Mouse (Mus musculus) lung, embryonic 14.5 days (tissue): Measurements from ENCODE around the gene Abcg8. TPM values are rescaled to one million over a fixed set of nuclear protein-coding genes. Genes with fewer than 3 reads are reported as not detected.

ENCODE experiments used
- ATAC-seq: fragments of 200-750 bp; cut with Nextera tagmentation; 2 replicates; pipeline ENCODE4 v1.8.0; 2017; ENCODE audit warnings: mild to moderate bottlenecking, moderate TSS enrichment, moderate library complexity; ENCODE audit not compliant: insufficient read depth
- DNase-seq: peaks from one replicate; pipeline ENCODE4 v3.0.0-alpha.2; 2015
- H3K27ac ChIP-seq: fragments of 300-500 bp; sonication (generic); 2 replicates; pipeline ENCODE4 v1.5.1; 2014; ENCODE audit warnings: low read depth, mild to moderate bottlenecking, moderate library complexity
- H3K27me3 ChIP-seq: fragments of 300-500 bp; sonication (generic); 2 replicates; pipeline ENCODE4 v1.6.1; 2014; ENCODE audit warnings: low read length, control low read depth; ENCODE audit not compliant: insufficient read depth
- H3K36me3 ChIP-seq: fragments of 300-500 bp; sonication (generic); 2 replicates; pipeline ENCODE4 v1.6.1; 2014; ENCODE audit warnings: control low read depth; ENCODE audit not compliant: insufficient read depth
- H3K4me1 ChIP-seq: fragments of 300-500 bp; sonication (generic); 2 replicates; pipeline ENCODE4 v1.6.1; 2014; ENCODE audit warnings: antibody characterized with exemption, control low read depth; ENCODE audit not compliant: insufficient read depth
- H3K4me2 ChIP-seq: fragments of 300-500 bp; sonication (generic); 2 replicates; pipeline ENCODE4 v1.6.1; 2014; ENCODE audit warnings: mild to moderate bottlenecking
- H3K4me3 ChIP-seq: fragments of 300-500 bp; sonication (generic); 2 replicates; pipeline ENCODE4 v1.5.1; 2014; ENCODE audit warnings: low read depth, low read length
- H3K9ac ChIP-seq: fragments of 300-500 bp; sonication (generic); 2 replicates; pipeline ENCODE4 v1.6.1; 2014
- H3K9me3 ChIP-seq: fragments of 300-500 bp; sonication (generic); 2 replicates; pipeline ENCODE4 v1.6.1; 2016; ENCODE audit warnings: low read depth, low read length, control low read depth
- CTCF ChIP-seq: IDR thresholded peaks from 2 replicates; pipeline ENCODE4 v1.5.1; 2016; ENCODE audit warnings: antibody characterized with exemption, low read depth
- WGBS: fragments of 180-500 bp; shearing (Covaris S2); extraction: QIAGEN DNeasy Blood & Tissue Kit; methylation state at CpG from one replicate; pipeline ENCODE4 v1.1.7; 2014; 5-methylcytosine and 5-hydroxymethylcytosine counted together
- polyA plus RNA-seq: library from polyadenylated mRNA; unstranded; fragments of >200 nt; fragmentation: Nextera tagmentation; extraction: Ambion mirVana; gene quantifications from 2 replicates; pipeline ENCODE4 v1.2.1, GENCODE M21; 2014

Gene Abcg8
- polyA plus RNA-seq, 1 experiment from 2014 or later, result 0.05 TPM

DNA sequence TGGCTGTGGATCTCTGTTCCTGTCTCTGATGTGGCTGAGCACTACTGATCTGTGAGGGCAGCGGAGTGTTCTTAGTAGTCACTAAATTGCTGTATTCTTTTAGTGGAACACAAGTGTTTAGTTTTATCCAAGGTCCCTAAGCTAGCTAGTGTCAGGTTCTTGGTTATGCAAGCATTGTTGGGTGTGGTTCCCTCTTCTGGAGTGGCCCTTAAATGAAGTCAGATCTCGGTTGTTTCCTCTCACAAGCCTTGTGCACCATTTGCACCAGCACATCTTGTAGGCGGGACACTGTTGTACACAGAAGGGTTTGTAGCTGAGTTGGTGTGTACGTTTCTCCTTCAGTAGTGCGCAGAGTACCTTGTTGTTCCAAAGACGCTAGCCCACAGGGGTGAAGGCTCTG lies 38.1 kb upstream of the Abcg8 start:
- no peak overlapping the region for H3K4me2 ChIP-seq
- no peaks in the 10 kb centered on the region for H3K36me3 ChIP-seq
- DNase-seq (no peak), ATAC-seq (no peak)
- no peak overlapping the region for H3K27ac ChIP-seq
- H3K4me3 ChIP-seq, result no peak overlapping the region
- no peak for TF ChIP-seq CTCF
- 0 out of 2 replicates have a peak, but pooled peaks cover 2% of the 10 kb centered on the region for H3K4me1 ChIP-seq
- no peaks in the 10 kb centered on the region for H3K9me3 ChIP-seq
- H3K27me3 ChIP-seq, result no peaks in the 10 kb centered on the region
- H3K9ac ChIP-seq, result no peak overlapping the region
- 87% methylated on average over 6 of the region's 6 CpGs for WGBS

DNA sequence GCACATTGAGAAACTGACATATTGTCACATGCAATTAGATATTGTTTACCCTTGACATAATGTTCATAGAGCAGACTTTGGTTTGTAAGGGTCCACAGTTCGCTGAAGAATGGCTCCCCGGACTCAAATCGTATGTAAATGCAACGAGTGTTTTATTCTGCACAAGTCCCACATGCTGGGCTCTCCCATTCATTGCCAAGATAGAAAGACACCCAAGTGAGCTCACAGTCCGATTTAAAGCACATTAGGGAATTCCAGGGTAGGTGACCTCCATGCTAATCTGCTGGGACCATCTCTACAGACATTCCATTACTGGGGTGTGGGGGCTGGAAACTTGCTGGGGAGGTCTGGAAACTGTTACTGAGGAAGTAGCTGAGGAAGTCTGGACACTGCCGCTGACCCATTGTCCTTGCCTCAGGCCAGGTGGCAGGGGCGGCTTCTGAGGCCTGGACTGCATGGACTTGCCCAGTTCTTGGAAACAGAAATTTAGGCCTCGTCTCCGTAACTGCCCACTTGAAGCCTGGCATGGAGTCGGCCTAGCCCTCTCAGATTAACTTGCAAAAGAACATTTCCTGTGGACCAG lies 36.2 kb upstream of the Abcg8 start:
- 71% methylated on average over 10 of the region's 10 CpGs for WGBS
- no peaks in the 10 kb centered on the region for H3K27me3 ChIP-seq
- no peaks in the 10 kb centered on the region for H3K36me3 ChIP-seq
- no peak overlapping the region for H3K9ac ChIP-seq
- H3K4me1 ChIP-seq, result 0 out of 2 replicates have a peak, but pooled peaks cover 2% of the 10 kb centered on the region
- ATAC-seq (no peak), DNase-seq (no peak)
- no peaks in the 10 kb centered on the region for H3K9me3 ChIP-seq
- no peak overlapping the region for H3K4me2 ChIP-seq
- no peak overlapping the region for H3K4me3 ChIP-seq
- no peak for TF ChIP-seq CTCF
- H3K27ac ChIP-seq, result no peak overlapping the region

DNA sequence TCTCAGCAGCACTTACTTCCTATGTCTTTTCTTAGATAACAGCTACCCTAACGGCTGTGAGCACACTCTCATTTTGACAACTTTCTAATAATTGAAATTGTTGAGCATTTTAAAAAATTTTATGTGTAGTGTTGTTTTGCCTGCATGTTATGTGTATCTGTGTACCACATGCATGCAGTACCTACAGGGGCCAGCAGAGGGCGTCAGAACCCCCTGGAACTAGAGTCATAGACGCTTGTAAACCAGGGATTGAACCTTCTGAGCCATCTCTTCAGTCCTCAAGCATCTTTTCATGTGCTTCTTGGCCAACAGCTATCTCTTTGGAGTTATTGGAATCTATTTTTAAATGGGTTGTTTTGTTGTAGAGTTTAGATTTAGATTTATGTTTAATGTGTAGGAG lies 34.2 kb upstream of the Abcg8 start:
- peak; percentile 73 for DNase-seq
- H3K36me3 ChIP-seq, result no peaks in the 10 kb centered on the region
- H3K27me3 ChIP-seq, result no peaks in the 10 kb centered on the region
- no peak overlapping the region for H3K27ac ChIP-seq
- H3K9ac ChIP-seq, result no peak overlapping the region
- H3K9me3 ChIP-seq, result no peaks in the 10 kb centered on the region
- 36% methylated on average over 3 of the region's 3 CpGs for WGBS
- no peak for ATAC-seq
- TF ChIP-seq CTCF, result peak; percentile 75
- H3K4me1 ChIP-seq, result 0 out of 2 replicates have a peak, but pooled peaks cover 2% of the 10 kb centered on the region
- no peak overlapping the region for H3K4me2 ChIP-seq
- no peak overlapping the region for H3K4me3 ChIP-seq

DNA sequence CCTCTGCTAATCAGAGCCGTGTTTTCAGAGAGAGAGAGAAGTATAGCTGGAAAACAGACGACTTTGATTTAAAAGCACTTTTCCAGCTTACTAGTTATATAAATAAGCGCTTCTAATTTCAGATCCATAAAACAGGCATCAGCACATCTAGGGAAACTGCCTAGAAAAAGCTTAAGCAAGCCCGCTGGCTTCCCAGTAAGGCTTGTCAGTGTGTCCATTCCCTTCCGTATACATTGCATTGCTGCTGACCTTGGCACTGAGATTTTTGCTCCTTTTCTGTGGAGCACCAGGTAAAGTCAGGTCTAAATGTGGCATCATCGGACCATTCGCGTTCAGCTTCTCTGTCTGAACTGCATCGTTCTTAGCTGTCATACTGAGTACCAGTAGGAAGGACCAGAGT lies 33.8 kb upstream of the Abcg8 start:
- Histone ChIP-seq H3K4me1 (0 out of 2 replicates have a peak, but pooled peaks cover 2% of the 10 kb centered on the region), H3K27me3 (no peaks in the 10 kb centered on the region), H3K9ac (no peak overlapping the region), H3K27ac (no peak overlapping the region), H3K9me3 (no peaks in the 10 kb centered on the region), H3K36me3 (no peaks in the 10 kb centered on the region), H3K4me3 (no peak overlapping the region), H3K4me2 (no peak overlapping the region)
- WGBS, result 78% methylated on average over 9 of the region's 9 CpGs
- no peak for DNase-seq
- no peak for ATAC-seq
- no peak for TF ChIP-seq CTCF

DNA sequence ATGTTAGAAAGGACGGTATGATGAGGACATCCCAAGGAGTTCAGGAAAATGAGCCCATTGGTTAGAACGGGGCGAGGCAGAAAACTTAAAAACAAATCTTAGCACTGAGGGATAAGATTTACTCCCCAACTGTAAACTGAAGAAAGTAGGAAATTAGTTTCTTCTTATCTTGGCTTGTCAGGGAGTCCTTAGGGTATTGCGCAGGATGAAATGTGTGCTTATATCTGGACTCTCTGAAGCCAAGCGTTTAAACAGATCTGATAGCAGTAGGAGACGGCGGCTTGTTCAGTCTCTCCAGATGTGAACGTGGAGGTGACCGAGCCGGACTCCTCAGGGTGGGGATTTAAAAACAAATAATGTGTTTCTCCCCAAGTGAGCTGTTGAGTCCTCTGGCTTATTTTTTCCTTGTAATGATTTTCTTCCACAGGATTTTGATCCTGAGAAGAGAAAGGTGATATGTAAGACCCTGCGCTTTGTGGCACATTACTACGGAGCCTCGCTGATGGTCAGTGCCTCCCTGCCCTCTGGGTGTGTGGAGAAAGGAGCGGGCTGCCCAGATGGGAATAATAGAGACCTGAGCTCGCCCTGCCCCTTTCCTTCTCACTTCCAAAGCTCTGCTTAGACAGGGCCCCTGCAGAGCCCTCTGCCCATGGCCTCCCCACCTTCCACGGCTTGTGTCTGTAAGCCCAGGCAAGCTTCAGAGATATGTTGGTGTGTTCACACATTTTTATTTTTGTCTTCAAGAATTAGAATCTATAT lies 31.6 kb upstream of the Abcg8 start:
- no peak overlapping the region for H3K9ac ChIP-seq
- H3K4me3 ChIP-seq, result no peak overlapping the region
- WGBS, result 36% methylated on average over 16 of the region's 16 CpGs
- DNase-seq (no peak), ATAC-seq (0 out of 2 replicates have a peak, but pooled peaks have one; percentile 42)
- no peak overlapping the region for H3K4me2 ChIP-seq
- H3K9me3 ChIP-seq, result no peaks in the 10 kb centered on the region
- no peak overlapping the region for H3K27ac ChIP-seq
- no peak for TF ChIP-seq CTCF
- no peaks in the 10 kb centered on the region for H3K4me1 ChIP-seq
- no peaks in the 10 kb centered on the region for H3K36me3 ChIP-seq
- no peaks in the 10 kb centered on the region for H3K27me3 ChIP-seq

DNA sequence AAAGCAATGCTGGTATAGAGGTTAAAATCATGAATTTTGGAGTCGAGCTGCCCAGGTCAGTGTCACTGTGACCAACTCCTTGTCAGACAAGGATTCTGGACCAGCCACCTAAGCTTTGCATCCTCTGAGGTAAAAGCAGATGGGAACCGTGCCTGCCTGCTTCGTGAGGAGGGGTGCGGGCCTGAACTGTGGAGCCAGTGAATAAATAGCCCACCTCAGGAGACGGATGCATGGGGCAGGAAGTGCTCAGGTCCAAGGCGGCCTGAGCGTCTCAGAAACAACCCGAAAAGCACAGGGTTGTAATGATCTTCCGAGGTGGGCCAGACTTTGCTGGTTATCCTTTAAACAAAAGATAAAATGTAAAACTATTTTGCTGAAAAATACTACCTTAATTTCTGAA lies 31.0 kb upstream of the Abcg8 start:
- no peak for DNase-seq
- no peak for ATAC-seq
- Histone ChIP-seq H3K9me3 (no peaks in the 10 kb centered on the region), H3K36me3 (no peaks in the 10 kb centered on the region), H3K27ac (no peak overlapping the region), H3K4me3 (no peak overlapping the region), H3K27me3 (no peaks in the 10 kb centered on the region), H3K9ac (no peak overlapping the region), H3K4me1 (peaks cover 3% of the 10 kb centered on the region; the same call in 1 of the 2 replicates), H3K4me2 (no peak overlapping the region)
- no peak for TF ChIP-seq CTCF
- WGBS, result 31% methylated on average over 9 of the region's 9 CpGs

DNA sequence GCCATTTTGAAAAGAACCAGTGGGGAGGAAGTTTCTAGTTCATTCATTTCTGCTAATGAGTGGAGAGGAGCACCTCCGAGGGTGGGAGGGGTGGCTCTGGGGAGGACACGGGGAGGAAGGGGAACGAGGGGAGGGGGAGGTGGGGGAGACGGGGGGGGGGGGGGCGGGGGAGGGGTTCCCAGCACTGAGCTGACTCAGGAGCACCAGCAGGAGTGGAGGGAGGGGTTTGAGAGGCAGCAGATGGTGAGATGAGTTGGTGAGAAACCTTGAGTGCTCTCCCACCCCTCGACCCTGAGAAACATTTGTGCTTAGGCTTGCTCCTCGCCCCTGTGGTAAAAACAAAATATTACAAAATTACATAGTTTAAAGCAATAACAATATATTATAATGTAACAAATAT lies 30.2 kb upstream of the Abcg8 start:
- Histone ChIP-seq H3K9me3 (no peaks in the 10 kb centered on the region), H3K4me3 (no peak overlapping the region), H3K27me3 (no peaks in the 10 kb centered on the region), H3K4me1 (peaks cover 3% of the 10 kb centered on the region; the same call in 1 of the 2 replicates), H3K36me3 (no peaks in the 10 kb centered on the region), H3K4me2 (no peak overlapping the region), H3K9ac (no peak overlapping the region), H3K27ac (no peak overlapping the region)
- DNase-seq (no peak), ATAC-seq (no peak)
- TF ChIP-seq CTCF, result no peak
- 15% methylated on average over 5 of the region's 7 CpGs for WGBS
